Mouse (Mus musculus) lung, postnatal 36 days (tissue): ENCODE data around the gene Prr11.
"Not testable (repeated sequence)": the region's sequence is repeated elsewhere in the genome, so short reads cannot be mapped to it uniquely, and the experiment has no call there.

Source experiments
- DNase-seq: peaks from one replicate; pipeline ENCODE4 v3.0.0; 2022; ENCODE audit warnings: mixed read lengths

Gene Prr11

DNA sequence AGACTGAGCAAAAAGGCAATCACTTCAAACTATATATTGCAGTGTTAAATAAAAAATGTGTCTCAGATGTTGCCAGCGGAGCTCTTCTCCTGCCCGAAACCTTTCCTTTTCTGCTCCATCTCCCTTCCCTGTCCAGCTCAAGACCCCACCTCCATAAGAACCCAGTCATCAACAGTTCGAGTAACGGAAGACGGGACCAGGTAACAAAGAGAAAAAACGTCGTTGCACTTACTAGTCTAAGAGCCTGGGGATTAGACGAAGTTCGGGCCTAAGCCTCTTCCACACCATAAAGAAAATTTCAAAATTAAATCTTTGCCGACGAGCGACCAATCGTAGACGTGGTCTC is at the start of gene Prr11:
Prr11 (minus strand) TSS at position 300 of the 346 bp plus-strand sequence.
- DNase-seq, result no peak

DNA sequence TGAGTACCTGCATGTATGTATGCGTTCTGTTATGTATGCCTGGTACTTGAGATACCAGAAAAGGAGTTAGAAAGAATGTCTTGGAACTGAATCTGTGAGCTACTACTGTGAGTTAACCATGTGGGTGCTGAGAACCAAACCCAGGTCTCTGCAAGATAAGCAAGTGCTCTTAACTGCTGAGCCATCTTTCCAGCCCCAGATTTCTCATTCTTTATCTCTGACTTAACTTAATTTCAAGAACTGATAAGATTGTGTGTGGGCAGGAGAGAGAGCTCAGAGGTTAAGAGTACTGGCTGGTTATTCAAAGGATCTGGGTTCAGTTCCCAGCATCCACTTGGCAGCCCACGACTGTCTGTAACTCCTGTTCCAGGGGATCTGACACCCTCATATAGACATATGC is 49.5 kb upstream of the Prr11 start:
- DNase-seq, result no peak

DNA sequence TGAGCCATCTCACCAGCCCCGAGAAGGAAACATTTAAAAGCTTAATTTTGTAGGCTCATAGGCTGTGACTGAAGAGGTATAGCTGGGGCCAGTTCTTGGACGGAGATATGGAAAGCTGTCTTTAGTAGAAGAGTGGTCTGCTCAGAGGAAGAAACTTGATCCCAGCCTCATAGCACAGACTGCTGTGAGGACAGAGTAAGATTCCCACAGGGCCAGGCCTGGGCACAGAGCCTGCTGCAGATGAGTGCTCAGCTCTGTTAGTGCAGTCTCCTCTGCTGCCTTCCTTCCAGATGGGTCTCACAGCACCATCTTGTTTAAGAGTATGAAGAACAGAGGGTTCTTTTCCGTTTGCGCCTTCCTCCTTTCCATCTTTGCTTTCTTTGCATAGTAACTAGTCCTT is 27.7 kb upstream of the Prr11 start:
- DNase-seq, result no peak

DNA sequence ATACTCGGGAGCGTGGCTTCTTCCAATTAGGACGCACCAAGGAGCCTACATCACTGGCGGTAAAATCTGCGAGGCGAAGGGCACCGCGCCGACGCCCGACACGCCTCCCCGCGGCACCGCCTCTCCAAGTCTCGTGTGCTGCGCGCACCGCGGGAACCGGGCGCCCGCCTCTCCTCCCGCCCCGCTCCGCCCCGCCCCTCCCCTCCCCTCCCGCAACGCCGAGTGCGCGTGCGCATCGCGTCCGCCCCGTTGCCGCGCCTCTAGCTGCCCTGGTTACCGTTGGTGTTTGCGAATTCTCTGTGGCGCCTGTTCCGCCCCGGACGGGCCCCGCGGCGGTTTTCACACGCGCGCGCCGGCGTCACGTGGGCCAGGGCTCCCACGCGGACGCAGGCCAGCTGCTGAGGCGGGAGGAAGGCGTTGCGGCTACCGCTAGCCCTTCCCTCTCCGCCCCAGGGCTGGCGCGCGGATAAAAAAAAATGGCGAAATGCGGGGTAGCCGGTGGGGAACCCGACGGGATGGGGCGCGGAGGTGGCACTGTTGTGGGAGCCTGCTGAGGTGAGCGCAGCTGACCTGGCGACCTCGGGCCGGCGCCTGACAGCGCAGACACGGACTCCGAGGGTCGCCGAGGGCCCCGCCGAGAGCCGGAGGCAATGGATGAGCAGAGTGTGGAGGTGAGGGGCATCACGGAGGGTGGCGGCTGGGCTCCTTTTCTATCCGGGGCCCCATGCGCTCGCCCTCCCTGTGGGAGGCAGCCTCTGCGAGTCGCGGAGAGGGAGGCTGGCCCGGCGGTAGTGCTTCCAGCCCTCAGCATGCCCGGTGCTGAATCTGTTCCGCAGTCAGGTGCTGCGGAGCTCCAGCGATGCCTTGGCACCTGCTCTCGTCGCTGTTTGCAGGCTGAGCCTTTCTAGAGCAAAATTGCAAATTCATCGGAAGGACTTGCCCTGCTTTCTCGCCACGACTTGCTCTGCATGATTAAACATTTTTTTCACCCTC is 18.6 kb upstream of the Prr11 start, which contains the start of gene Trim37:
Trim37 (plus strand) TSS at position 254 of the 993 bp plus-strand sequence.
- DNase-seq, result peak; percentile 89

DNA sequence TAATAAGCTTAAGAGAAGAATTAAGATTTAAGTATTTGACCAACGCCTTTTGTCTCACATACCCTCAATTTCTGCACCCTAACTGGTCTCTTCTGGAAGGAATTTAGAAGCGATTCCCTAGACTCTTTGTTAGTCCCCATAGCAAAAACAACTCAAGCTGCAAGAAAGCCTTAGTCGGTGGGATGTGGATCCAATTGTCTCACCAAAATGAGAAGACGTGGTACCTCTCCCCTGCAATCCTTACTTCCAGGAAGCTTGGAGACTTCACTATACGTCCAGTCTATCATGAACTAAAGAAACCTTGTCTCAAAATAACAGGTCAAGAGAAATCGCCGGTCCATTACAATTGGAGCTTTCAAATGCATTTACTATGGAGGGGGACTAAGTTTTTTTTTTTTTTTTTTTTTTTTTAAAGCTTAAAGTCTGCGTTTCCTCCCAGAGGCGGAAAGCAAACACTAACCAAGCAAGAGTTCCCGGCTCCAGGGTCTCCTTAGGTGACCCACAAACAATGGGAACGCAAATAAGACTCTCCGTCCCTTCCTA is 17.8 kb upstream of the Prr11 start:
- DNase-seq, result no peak

DNA sequence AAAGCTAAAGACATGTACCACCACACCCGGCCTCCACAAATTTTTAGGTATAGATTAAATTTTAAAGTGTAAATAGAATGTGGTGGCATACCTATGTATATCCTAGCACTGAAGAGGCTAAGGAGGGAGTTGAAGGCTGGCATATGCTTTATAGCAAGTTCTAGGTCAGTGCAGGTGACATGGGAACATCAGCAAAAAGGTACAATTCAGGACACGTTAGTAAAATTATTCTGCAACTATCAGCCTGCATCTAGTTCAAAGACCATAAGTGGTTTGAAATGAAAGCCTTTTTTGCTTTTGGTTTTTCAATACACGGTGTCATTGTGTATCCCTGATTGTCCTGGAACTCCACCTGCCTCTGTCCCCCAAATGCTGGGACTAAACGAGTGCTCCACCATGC is 17.1 kb upstream of the Prr11 start:
- DNase-seq, result no peak

DNA sequence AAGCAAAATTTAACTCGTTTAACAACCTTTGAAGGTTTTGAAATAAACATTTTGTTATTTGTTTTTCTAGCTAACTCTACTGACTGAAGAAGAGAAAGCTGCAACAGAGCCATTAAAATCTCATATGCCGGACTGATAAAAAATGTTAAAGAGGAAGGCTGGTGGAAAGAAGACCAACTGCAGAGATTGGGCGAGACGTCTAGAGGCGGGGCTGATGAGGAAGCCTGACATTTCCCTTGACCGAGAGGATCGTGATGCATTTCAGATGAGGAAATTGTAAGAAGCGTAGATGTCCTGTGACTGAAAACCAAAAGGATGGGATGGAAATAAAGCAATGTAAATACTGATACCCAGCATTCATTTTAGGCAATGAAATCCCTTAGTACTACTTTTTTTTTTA is 13.4 kb upstream of the Prr11 start:
- DNase-seq, result no peak

DNA sequence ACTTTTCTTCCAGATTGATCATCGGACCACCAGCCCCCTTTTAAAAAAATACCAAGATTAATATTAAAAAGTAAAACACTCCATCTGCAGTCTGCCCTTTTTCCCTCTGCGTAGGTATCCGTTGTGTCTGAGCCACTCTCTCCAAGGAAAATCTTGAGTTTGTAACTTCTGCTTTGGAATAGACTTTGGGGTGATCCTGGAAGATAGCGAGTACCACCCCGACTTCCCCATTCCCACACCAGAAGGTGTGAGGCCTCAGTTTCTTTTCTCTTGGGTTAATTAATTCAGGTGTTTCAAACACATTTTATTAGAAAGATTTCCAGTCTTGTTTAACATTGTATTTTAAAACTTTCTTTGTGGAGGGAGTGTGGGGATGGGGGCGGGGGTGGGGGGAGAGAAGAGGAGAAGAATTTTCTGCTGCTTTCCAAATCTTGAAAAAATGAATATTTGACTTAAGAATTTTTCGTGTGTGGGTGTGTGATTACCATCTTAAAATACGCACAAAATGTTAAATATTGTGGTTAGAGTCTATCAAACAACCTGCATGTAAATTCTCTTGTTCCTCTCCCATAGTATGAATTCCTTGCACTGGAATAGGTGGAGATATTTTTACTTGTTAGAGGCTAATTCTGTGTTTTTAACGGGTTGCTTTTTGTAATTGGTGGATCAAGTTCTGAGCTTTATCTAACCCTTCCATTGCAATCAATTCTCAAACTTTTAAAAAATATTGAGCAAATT is 1.8 kb upstream of the Prr11 start:
- no peak for DNase-seq

DNA sequence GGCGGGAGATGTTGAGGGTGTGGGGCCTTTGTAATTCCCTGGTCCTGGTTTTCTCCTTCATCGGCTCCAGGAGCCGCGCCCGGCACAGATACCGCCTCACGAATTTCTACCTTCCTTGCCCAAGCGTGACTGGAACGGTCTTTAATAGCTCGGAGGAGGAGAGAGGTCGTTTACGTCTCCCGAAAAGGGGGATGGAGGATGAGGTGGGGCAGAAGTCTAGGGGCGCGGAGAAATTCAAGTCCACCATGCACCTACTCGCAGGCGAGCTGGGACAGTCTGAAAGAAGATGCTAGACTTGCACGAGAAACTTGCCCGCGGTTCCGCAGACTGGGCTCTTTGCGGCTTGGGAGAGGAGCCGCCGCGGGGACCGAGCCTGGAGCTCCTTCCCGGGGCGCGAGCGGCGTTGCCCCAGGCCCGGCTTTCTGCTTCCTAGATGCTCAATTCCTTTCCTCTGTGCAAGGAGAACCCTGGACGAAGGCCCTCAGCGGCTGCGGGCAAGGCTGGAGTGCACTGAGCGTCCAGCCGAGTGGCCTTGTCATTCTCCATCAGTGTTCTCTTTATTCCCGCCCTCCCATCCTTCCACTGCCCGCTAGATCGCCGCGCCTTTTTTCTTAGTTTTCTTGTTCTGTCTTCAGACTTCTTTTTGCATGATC is 1.1 kb upstream of the Prr11 start:
- DNase-seq, result no peak

DNA sequence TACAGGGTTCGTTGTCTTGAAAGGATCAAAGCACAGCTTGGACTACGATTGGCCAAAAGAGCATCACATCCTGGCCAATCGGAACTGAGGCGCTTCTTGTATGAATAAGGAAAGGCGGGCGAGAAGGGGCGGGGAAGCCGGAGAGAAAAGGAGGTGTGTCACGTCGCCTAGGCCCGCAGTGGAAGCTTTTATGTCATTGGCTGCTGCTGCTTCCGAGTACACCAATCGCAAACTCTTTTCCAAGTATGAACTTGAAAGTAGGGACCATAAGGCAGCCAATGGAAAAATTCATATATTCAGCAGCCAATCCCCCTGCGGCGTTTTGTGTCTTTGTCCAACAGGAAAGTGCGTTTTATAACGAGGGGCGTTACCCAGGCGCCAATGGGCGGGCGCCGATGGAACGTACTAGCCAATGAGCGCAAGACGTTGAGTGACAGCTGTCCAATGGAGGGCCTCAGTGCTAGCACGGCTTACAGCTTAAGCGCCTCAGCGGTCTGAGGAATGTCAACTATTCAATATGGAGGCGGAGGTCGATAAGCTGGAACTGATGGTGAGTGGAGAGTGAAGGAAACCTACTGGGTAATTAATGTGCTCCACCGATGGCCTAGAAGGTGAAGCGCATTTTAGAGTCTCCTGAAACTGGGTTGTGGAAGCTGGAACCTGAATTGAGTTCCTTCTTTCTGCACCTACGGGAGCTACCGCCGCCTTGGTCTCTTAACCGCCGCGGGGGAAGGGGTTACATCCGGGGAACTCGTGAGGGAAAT is 429 bp upstream of the Prr11 start, which contains the start of gene Ska2:
Ska2 (plus strand) TSS at position 480 of the 764 bp plus-strand sequence.
- peak; percentile 99 for DNase-seq

DNA sequence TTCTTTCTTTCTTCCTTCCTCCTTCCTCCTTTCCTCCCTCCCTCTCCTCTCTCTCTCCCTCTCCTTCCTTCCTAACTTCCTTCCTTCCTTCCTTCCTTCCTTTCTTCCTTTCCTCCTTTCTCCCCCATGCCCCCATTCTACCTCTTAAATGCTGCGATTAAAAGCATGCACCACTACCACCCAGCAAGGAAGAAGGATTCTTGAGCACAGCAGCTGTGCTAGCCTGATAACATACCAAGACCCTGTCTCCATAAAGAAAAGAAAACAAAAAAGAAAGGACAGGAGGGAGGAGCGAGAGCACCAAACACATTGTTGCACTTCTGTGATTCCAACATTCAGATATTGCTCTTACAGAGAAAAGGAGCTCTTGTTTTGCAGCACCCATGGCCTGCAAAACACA is 21.4 kb downstream of the Prr11 start:
- DNase-seq, result no peak

DNA sequence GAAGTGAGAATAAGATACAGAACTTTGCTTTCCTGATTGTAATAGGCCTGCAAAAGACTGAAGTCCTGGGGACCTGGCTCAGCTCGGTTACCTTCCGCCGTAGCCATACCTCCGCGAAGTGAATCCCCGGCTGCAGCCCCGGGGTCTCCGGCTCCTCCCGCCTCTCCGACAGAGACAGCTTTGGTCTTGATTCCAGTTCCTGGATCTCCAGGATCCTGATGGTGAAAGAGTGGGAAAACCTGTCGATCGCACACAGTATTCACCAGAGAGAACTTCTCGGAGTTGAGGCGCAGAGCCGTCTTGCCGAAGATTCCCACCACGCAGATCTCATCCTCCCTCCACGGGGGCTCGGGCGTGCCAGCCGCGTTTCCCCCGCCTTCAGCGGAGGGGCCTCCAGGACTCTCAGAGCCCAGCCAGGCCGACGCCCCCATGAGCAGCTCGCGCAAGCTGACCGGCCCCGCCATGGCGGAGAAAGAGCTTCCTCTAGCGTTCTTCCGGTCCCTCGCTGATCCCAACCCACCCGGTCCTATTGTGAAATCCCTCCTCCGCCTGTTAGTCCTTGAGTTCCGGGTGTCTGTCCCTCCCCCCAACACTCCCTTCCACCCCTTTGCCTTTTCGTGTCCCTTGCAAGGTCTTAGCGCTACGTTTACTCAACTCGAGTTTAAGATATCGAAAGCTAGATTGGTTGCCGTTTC is 22.1 kb downstream of the Prr11 start, which contains the start of gene Smg8:
Smg8 (minus strand) TSS at position 485 of the 695 bp plus-strand sequence.
- peak; percentile 92 for DNase-seq

DNA sequence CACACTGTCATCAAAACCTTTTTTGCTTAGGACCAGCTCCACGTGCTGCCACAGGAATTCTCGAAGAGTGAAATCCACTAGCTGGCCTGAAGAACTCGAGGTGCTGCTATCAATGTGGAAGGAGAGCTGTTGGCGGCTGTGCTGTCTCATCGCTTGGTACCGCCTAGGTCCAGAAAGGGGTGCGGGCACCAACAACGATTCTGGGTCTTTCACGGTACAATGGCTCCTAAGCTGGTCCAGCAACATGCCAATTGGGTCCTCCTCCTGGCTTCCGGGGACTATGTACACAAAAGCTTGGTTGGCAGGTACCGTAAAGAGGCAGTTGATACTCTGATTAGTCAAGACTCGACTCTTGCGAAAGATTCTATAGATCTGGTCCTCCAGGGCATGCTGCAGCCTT is 23.0 kb downstream of the Prr11 start:
- no peak for DNase-seq

DNA sequence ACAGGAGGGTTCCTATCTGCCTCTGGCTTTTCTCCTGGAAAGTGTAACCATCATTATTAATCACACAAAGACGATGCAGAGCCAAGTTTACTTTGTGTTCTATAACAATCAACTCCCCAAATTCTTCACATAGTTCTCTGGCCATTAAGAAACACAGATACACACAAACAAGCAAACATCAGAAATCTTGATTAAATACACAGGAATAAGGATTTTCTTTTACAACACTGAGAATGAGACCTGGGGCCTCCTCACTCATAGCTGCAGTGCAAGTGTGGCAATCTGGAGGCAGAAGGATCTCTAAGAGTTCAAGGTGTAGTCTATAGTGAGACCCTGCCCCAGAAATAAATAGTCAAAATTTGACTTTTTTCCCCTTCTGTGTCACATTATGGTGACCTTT is 24.8 kb downstream of the Prr11 start:
- no peak for DNase-seq

DNA sequence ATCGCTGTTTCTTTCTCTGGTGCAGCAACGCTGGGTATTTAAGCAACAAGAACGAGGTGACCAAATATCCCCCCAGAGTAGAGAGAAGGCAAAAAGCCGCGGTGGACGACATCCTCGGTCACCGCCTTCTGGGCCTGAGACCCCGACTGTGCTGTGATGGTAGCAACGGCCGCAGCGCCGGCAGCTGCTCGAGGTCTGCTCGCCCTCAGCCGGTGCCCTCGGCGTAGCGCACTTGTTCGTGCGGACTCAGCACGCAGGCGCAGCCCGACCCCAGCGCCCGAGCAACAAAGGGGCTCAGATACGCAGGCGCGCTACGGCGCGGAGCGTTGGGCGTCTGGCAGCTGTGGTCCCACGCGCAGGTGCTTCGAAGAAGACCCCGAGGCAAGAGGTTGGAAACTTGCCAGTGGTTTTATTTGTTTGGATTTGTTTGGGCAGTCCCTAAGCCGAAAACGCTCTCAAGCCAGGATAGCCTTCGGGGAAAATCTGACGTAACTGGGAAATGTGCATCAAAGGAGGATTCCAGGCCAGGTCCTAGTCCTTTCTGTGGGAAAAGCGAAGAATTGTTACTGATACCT is 34.6 kb downstream of the Prr11 start, which contains the start of gene Gdpd1:
Gdpd1 (minus strand) TSS at position 197 of the 575 bp plus-strand sequence.
- peak; percentile 92 for DNase-seq

DNA sequence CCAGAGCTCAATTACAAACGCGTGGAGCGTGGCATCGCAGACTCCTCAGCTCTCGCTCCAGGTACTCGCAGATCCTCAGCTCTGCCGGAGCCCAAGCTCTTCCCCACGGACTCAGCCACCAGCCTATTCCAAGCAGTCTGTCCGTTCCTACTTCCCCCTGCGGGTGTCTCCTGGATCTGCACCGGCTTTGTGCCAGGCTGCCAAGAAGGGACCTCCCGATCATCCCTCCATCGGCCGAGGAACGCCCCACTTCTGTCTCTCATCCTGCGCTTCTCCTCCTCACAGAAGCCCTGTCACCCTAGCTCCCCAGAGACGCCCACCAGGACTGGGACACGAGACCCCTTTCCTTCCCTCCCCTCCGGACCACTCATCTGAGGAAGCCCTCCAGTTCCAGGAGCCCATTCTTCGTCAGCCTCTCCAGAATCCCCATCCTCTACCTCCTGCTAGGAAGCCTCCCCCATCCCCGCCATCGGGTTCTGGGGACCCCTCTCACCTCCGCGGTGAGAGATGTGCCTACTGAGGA is 35.1 kb downstream of the Prr11 start:
- DNase-seq, result peak; percentile 82

DNA sequence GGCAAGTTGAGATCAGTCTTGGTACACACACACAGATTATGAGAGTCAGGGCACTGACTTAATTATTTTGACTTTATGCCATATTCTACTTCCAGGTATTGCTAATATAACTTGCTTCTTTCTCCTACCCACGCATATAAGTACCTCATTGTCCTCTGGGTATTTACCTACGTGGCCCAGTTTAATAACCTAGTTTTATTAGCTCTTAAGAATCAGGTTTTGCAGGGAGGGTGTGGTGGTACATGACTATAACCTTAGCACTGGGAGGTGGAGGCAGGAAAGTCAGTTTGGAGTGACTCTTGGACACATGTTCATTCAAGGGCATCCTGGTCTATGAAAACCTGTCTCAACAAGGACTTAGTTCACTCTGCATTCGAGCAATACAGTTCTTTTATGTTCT is 46.4 kb downstream of the Prr11 start:
- DNase-seq, result no peak

DNA sequence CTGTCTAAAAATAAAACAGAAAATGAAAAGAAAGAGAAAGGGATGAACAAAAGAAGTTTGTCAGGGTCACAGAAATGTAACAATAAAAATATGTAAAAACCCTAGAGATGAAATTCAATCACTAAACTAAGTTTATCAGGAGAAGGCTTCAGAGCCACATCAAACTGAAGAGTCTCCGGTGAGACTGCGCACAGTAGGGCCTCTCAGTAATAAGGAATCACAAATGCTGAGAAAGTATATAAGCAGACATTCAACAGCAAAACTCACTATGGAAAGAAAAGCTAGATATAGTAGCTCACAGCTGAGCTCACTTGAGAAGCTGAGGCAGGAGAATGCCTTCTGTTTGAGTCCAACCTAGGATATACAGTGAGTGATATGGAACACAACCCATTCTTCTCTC is 48.1 kb downstream of the Prr11 start:
- no peak for DNase-seq

DNA sequence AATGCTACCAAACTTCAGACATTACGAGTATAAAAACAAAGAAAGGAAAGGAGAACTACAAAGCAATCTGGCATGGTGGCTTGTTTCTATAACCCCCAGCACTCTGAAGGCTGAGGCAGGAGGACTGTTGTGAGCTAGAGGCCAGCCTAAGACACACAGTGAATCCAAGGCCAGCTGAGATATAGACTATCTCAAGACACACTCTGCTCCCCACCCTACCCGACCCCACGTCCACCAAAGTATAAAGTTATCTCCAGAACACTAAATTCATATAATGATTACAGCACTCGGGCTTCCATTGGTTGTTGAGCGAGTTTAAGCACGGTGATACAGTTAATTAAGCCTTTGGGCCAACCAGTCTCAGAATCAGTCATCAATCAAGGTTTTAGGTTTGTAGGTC is 52.2 kb downstream of the Prr11 start:
- DNase-seq, result no peak

DNA sequence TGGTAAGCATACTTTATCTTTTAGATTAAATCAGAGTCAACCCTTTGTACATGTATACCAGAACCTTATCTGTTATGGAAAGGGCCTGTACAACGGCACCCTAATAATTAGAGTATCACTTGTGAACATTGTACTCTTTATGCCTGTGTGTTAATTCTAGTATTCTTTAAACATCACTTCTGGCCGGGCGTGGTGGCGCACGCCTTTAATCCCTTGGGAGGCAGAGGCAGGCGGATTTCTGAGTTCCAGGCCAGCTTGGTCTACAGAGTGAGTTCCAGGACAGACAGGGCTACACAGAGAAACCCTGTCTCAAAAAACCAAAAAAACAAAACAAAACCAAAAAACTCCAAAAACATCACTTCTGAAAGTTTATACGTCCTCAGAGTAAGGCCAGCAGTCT is 59.6 kb downstream of the Prr11 start:
- not testable (repeated sequence) for DNase-seq

DNA sequence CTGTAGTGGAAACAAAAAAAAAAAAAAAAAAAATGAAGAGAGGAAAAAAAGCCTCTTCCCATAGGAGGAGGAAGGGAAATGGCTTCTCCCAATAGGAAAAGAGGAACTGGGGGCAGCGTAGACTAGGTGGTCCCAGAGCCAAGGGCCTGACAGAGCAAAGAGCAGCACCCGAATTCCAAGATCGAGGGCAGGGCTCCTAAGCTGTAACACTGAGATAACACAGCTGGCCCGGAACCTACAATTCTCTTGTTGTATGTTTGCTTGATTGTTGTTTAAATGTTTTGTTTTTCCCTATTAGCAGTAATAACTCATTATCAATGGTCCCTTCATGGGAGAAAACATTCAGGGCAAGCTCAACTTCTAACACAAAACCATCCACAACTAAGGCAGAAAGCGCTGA is 61.5 kb downstream of the Prr11 start:
- no peak for DNase-seq
